Mouse (Mus musculus) cerebellum, postnatal 36 days (tissue): Measurements from ENCODE around the gene Serpinf1.
"Not testable (repeated sequence)": the region's sequence is repeated elsewhere in the genome, so short reads cannot be mapped to it uniquely, and the experiment has no call there.

Experiments
- DNase-seq, 2 experiments: peaks; one replicate each; pipeline ENCODE4 v3.0.0; 2021 to 2022; ENCODE audit warnings: mixed read lengths in 2 of 2

Gene Serpinf1

DNA sequence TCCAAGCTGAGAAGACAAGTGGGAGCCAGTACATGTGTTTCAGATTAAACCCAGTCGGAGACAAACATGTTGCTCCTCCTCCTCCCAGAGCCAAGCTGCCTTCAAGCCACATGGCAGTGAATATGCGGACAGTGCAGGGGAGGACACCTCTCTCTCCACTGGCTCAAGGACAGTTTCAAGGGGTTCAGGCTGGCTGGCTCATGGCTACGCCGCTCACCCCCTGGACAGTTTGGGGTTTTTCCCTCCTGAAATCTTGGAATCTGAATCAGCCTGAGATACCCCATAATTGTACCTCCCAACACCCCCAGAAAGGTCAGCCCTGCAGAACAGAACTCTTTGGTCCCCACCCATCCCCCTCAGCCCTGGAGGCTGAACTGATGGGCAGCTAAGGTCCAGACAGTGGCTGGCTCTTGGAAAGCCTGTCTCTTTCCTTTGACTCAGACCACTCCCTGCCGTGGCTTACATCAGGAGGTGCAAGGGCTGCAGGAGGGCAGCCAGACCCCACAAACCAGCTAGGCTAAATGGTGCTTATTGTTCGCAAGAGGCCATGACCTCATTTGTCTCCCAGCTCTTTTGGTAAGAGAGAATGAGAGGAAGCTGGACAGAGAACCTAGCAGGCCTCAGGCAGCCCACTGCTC lies 1.0 kb downstream of the Serpinf1 start:
- DNase-seq: no peak

DNA sequence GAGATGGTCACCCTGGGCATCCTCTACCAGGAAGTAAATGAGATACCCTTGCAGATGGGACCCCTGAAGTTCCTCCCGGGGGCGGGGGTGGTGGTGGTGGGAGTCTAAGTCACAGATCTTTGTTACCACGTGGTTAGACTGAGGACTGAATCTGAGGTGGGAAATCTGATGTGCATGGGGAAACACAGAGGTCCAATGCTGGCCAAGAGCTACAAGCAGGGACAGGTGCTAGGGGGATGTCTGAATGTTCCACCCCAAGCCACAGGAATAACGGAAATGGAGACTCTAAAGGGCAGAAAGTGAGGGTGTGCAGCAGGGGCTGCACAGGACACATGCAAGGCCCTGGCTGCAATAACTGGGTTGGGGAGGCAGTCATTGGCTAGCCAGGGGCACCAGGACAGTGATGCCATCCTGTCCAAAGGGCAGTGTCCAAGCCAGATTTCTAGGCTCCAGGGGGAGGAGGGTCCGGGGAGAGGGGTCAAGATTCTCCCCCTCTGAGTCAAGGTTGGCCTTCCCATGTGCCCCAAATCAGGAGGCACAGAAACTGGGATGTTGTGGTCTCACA lies 1.6 kb downstream of the Serpinf1 start:
- DNase-seq: no peak

DNA sequence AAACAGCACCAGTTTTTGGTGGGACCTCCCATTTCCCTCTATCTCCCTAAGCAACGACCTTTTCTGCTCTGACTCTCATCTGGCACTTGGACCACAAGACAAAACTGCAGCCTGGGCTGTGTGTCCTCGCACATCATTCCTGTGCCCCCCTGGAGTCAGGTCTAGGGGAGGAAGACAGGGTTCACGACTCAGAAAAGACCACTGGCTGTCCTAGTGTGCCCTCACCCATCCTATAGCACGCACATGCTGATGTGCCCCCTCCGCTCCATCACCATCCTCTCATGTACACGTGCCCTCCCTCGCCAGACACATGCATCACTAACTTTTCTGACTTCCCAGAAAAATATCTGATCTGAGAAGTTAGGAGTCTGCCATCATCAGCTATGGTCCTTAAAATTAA lies 2.5 kb downstream of the Serpinf1 start:
- DNase-seq: no peak

DNA sequence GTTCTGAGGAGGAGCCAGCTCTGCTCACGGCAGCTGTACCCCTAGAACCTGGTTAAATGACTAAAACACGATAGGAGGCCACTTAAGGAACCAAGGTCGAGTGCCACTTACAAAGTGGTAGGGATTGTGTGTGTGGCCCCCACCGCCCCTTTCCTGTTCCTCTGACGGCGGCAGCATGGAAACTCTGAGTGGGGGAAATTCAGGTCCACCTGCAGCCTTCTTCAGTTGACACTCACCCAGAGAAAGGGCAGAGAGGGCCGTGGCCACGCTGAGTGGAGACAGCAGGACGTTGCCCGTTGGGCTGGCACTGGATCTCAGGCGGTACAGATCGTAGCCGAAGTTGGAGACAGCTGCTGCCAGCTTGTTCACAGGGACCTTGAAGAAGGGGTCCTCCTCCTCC lies 6.5 kb downstream of the Serpinf1 start:
- DNase-seq: no peak

DNA sequence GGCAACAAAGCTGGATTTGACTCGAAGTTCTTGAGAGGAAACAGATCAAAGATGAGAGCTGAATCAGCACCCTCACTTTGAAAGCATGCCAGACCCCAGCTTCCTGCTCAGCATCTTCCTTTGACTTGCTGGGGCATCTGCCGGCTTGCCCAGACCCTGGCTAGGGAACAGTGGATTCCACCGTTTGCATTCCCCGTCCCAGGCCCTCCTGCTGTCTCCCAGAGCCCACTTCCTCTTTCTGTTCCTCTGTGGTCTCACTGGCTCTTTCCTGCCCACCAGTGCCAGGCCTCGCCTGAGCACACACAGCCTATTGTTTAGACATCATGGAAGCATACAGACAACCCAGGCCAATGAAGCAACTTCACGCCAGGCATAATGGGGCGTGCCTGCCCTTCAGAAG lies 7.4 kb downstream of the Serpinf1 start:
- no peak for DNase-seq

DNA sequence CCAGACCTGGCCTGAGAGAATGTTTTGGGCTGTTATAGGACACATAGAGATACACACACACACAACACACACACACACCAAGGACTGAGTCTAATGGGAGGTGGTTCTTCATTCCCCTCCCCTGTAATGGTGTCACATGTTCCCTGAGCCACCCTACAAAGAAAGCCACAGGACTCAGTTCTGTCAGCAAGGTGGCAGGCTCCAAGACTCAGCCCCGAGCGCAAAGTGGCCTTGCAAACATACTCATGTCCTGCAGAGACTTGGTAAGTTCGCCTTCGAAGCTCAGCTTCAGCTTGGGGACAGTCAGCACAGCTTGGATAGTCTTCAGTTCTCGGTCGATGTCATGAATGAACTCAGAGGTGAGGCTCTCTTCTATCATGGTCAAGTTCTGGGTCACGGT lies 11.9 kb downstream of the Serpinf1 start:
- no peak for DNase-seq

DNA sequence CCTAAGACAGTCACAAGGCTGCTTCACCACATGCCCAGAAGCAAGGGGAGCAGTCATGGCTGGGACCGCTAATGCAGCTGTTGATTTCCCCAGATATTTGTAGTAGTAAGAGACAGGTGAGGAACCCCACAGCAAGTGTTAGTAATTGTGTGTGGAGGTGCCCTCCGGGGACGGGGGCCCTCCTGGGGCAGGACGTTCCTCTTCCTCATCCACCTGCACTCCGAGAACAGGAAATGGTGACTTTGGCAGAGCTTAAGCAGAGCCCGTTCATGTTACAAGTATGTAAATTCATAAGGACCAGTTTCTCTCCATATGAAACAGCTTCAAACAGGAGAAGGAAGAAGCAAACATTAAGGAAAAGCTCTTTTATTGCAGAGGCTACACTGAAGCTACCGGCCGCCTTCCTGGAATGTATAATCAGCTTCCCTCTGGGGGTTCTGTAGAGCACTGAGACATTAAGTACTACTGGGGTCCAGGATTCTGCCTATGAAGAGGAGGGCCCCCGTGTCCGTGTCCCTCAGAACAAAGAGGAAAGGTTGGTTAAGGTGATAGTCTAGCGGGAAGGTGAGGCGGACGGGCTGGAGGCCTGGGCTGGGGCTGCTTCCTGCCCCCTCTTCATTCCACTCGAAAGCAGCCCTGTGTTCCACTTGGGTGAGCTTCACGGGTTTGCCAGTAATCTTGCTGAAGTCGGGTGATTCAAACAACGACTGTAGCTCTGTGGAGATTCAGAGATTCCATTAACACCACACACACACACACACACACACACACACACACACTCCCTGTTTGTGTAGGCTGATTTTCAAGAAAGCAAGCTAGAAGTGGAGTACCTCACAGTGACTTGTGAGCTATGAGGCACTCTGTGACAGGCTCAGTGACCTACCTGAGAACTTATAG lies 12.6 kb downstream of the Serpinf1 start:
- no peak for DNase-seq

DNA sequence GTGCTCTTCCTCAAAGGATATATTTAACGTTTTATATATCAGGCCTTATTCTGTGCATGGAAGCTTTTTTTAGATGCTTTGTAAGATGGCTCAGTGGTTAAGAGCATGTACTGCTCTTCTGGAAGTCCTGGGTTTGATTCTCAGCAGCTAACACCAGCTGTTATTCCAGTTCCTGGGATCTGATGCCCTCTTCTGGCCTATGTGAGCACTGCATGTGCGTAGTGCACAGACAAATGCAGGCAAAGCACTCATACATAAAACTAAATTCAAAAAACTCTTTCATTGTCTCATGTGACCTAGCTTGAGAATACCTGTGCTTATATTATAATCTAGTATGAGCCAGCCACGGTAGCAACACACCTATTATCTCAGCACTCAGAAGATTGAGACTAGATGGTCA lies 15.6 kb downstream of the Serpinf1 start:
- DNase-seq: peak; percentile 28 to 35

DNA sequence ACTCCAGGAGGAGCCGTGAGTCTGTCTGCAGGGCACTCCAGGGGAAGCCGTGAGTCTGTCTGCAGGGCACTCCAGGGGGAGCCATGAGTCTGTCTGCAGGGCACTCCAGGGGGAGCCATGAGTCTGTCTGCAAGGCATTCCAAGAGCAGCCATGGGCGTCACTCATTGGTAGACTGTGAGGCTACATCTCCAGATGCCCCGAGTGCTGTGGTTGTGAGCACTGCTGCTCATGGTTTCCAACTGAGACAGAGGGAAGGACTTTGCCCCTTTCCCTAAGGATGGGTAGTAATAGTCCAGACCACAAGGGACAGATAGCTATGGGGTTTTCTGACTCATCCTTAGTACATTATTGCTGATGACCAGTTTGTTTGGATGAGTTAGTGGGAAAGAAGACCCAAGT lies 16.4 kb downstream of the Serpinf1 start:
- DNase-seq: no peak

DNA sequence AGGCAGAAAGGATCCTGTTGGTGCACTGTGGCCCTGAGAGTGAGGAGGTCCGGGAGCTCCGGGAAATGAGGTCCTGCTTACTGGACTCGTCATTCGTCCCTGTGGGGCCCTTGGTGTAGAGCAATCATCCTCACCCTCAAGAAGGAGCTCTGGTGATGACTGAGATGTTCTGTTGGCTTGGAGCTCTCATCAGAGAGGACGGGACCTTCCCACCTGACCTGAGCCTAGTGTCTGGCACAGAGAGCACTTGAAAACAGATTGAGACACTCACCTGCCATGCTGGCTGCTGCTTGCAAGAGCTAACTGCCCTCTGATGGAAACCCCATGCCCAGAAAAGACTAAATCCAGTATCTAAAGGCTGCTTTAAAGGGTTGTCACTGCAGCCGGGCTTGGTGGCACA lies 17.7 kb downstream of the Serpinf1 start:
- peak; percentile 14 to 22 for DNase-seq

DNA sequence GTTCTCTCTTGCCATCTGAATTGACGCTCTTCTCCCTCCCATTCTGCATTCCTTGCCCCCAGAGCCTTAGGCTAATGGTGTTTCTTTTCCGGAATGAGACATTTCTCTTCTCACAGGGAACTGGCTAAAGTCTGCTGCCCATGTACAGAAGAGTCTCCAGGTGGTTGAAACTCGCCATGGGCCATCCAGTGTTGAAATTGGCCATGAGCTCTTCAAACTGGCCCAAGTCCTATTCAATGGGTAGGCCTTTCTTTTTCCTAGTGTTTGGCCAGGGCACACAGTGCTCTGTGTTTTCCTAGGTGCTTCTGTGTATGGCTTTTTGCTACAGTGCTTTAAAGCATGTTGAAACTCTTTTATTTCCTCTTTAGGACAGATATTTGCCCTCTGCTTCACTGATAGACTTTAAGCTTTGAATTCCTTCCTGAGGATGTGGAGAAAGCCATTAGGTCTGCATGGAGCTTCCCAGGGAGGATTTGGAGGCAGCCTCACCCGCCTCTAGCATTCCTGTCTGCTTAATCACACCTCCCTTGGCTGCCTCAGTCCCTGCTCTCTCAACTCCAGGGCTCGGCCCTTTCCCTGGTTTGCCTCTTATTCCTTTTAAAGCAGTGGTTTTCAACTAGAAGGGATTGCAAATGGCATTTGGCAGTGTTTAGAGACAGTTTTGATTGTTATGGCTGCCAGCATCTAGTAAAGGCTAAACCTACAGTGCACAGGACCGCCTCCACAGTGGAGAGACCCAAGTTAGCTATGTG lies 19.0 kb downstream of the Serpinf1 start:
- no peak for DNase-seq

DNA sequence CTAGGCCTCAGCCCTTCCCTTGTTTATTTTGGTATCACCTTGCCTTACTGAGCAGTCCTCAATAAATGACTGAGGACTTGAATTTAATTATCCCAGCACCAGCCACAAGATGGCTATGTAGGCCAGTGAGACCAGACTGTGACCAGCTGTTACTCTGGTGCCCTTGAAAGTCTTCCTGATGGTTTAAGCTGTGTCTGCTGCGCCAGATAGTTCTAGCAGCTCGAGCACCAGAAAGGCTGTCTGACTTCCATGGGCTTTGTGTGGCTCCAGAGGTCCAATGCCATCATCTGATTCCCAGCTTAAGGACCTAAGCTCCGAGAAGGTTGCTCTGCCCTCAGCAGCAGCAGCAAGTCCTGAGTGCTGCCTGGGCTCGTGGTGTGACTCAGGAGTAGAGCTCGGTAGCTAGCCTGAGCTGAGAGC lies 20.2 kb downstream of the Serpinf1 start:
- DNase-seq: peak in 1 of 2 experiments; percentile 16

DNA sequence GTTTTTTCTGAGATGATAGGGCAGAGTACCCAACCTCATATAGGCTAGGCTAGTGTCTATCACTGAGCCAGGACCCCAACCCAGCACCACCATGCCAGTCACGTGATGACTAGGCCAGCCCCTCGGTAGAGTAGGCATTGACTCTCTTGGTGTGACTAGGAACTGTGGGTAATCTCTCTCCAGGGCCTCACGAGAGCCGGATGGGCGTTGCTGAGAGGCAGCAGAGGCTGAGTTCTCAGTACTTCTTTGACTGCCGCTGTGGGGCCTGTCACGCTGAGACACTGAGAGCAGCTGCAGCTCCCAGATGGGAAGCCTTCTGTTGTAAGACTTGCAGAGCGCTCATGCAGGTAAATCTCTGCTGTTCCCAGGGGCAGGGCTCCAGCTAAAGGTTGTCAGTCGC lies 22.4 kb downstream of the Serpinf1 start:
- peak; percentile 21 to 22 for DNase-seq

DNA sequence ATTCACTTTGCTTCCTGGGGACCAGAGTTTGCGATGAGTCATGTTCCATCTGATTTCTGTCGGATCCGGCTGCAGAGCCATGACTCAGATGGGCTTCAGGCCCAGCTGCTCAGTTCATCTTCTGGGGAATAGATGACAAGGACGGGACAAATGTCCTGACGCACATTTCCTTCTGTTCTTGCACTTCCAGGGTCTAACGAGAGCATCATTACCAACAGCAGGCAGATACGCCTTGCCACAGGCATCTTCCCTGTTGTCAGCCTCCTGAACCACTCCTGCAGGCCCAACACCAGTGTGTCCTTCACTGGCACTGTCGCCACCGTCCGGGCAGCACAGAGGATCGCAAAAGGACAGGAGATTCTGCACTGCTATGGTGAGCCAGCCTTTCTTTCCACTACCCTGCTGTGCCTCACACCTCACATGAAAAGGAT lies 23.1 kb downstream of the Serpinf1 start:
- DNase-seq: peak; percentile 43 to 49

DNA sequence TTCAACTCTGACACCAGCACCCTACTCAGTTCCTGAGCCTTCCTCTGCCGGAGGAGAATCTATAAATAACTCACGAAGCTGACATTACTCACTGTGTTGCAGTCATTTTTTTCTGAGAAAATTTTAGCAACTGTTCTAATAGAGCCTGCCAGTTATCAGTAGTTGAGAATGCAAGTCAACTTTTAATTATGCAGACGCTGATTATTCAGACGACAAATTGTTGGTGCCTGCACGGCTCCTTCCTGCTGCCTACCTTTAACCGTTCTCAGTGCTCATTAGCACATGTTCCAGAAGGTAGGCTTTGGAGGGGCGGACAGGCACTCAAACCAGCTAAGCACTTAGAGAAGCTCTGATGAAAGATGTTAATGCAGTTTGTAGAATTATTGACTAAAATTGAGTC lies 25.0 kb downstream of the Serpinf1 start:
- no peak for DNase-seq

DNA sequence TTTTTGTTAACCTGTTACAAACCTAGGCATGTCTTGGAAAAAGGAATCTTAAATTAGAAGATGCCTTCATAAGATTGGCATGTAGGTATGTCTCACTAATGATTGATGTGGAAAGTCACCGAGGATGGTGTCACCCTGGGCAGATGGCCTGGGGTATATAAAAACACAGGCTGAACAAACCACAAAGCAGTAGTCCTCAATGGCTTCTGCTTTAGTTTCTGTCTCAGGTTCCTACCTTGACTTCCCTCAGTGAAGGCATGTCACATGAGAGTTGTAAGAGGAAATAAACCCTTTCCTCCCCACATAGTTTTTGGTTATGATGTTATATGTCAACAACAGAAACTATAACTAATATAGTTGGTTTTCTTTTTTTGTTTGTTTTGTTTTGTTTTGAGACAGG lies 26.9 kb downstream of the Serpinf1 start:
- no peak for DNase-seq

DNA sequence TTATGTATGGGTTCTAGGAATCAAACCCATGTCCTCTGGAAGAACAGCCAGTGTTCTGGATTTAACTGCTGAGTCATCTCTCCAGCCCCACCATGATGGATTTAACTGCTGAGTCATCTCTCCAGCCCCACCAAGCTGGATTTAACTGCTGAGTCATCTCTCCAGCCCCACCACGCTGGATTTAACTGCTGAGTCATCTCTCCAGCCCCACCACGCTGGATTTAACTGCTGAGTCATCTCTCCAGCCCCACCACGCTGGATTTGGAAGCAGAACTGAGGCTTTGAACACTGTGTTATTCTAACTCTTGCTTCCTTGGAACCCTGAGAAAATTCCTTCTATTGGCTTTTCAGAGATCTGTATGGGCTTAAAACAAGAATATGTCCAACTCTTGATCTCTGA lies 39.0 kb downstream of the Serpinf1 start:
- not testable (repeated sequence) for DNase-seq

DNA sequence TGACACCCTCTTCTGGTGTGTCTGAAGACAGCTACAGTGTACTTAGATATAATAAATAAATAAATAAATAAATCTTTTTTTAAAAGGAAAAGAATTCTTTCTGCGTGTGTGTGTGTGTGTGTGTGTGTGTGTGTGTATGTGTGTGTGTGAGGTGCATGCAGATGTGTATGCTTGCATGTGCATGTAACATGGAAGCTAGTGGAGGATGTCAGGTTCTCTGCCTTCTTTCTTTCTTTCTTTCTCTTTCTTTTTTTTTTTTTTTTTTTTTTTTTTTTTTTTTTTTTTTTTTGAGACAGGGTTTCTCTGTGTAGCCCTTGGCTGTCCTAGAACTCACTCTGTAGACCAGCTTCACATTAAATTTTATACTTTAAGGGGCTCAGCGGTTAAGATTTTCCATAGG lies 43.7 kb downstream of the Serpinf1 start:
- DNase-seq: not testable (repeated sequence)

DNA sequence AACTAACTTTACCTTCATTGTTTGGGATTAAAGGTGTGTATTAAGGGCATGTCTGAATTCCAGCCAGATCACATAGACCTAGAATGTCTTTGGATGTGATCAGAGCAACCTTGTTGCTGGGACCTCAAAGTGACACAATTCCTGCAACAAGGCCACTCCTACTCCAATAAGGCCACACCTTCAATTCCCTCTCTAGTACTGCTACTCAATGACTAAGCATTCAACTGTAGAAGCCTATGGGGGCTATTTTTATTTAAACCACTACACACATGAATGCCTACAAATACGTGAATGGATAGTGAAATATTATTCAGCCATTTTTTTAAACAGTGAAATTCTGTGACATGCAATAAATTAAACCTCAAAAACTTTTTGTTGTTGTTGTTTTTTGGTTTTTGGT lies 45.4 kb downstream of the Serpinf1 start:
- no peak for DNase-seq
